Mouse (Mus musculus) ES-Bruce4 (cell line): ENCODE measurements at regions not wholly inside any gene's neighbourhood (a gene's known extent, or its start where the extent isn't known, plus 50 kb on each side); places are given as distances from the start of the nearest gene placed in this dataset.

ENCODE experiments used
- H3K27ac ChIP-seq: 2 replicates; pipeline ENCODE4 v1.5.1; 2012; ENCODE audit warnings: low read length, inconsistent platforms; ENCODE audit not compliant: insufficient read depth
- H3K27me3 ChIP-seq: 2 replicates; pipeline ENCODE4 v1.6.1; 2012; ENCODE audit warnings: mild to moderate bottlenecking, low read length, inconsistent platforms; ENCODE audit not compliant: control insufficient read depth, poor library complexity, insufficient read depth, severe bottlenecking
- H3K36me3 ChIP-seq: 2 replicates; pipeline ENCODE4 v1.6.1; 2012; ENCODE audit warnings: inconsistent platforms, mild to moderate bottlenecking, low read length, moderate library complexity; ENCODE audit not compliant: control insufficient read depth, poor library complexity, insufficient read depth, severe bottlenecking
- H3K4me1 ChIP-seq: one replicate; pipeline ENCODE4 v1.8.1; 2011; ENCODE audit warnings: low read length; ENCODE audit not compliant: control insufficient read depth, insufficient read depth
- H3K4me3 ChIP-seq: 2 replicates; pipeline ENCODE4 v1.5.1; 2011; ENCODE audit warnings: low read depth, mild to moderate bottlenecking, low read length
- H3K9ac ChIP-seq: 2 replicates; pipeline ENCODE4 v1.6.1; 2012; ENCODE audit warnings: low read depth, mild to moderate bottlenecking, inconsistent platforms; ENCODE audit not compliant: poor library complexity, severe bottlenecking
- H3K9me3 ChIP-seq: replicated peaks from 2 replicates; pipeline ENCODE4 v1.6.1; 2012; ENCODE audit warnings: mild to moderate bottlenecking, low read length, inconsistent platforms; ENCODE audit not compliant: control insufficient read depth, poor library complexity, insufficient read depth, severe bottlenecking
- CTCF ChIP-seq: IDR thresholded peaks from one replicate; pipeline ENCODE4 v1.8.1; 2011; ENCODE audit warnings: low read depth, low read length
- EP300 ChIP-seq: IDR thresholded peaks from 2 replicates; pipeline ENCODE4 v1.6.1; 2011; ENCODE audit warnings: low read depth, low read length; ENCODE audit not compliant: insufficient read depth
- POLR2A ChIP-seq: IDR thresholded peaks from one replicate; pipeline ENCODE4 v1.8.1; 2011; ENCODE audit warnings: low read length; ENCODE audit not compliant: insufficient read depth

DNA sequence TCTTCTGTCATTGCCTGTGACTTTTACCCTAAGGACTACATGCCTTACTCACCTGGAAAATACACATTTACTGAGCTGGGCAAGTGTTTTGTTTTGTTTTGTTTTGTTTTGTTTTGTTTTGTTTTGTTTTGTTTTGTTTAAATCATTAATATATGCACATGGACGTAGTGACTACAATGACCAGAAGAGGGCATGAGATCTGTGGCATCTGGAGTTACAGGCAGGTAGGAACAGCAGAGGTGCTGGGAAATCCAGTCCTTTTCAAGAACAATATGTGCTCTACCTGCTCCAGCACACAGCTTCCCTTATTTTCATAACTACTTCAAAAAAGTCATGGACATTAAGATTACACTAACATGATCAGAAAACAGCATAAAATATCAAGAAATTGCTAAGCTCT lies 324.4 kb upstream of the Thbs1 start:
- no peak overlapping the region for H3K27ac ChIP-seq
- H3K4me3 ChIP-seq: no peak overlapping the region
- H3K27me3 ChIP-seq: no peaks in the 10 kb centered on the region

DNA sequence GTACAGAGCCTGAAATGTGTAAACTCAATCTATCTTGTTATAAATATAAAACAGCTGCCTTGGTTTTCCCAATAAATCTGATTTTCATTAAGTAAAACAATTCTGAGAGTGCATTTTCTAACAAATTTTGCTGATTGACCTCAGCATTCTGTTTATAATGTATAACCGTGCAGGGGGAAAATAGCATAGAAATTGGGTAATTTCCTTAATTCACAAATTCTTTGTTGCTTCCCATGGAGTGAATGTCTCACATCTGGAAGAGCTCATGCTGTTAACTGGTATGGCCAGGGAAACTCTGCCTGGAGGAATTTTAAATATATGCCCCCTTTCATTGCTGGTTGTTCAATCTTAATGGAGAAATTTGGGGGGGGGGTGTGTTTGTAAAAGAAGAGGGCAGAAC lies 317.4 kb upstream of the Thbs1 start:
- no peaks in the 10 kb centered on the region for H3K36me3 ChIP-seq
- TF ChIP-seq EP300: no peak
- no peak for TF ChIP-seq CTCF
- no peak for TF ChIP-seq POLR2A
- H3K9ac ChIP-seq: no peak overlapping the region
- H3K4me1 ChIP-seq: no peaks in the 10 kb centered on the region
- H3K4me3 ChIP-seq: no peak overlapping the region
- H3K27me3 ChIP-seq: no peaks in the 10 kb centered on the region
- no peak overlapping the region for H3K27ac ChIP-seq
- H3K9me3 ChIP-seq: no peaks in the 10 kb centered on the region

More for the DNA sequence above, 324.4 kb upstream of the Thbs1 start:
- no peaks in the 10 kb centered on the region for H3K4me1 ChIP-seq
- no peak overlapping the region for H3K9ac ChIP-seq
- TF ChIP-seq EP300 (no peak), CTCF (no peak), POLR2A (no peak)
- no peaks in the 10 kb centered on the region for H3K36me3 ChIP-seq
- H3K9me3 ChIP-seq: no peaks in the 10 kb centered on the region

GRCm38 (mm10) chr2:117801946-117802600 lies 309.6 kb upstream of the Thbs1 start:
- Histone ChIP-seq H3K27ac (no peak overlapping the region), H3K4me3 (no peak overlapping the region), H3K36me3 (no peaks in the 10 kb centered on the region), H3K4me1 (no peaks in the 10 kb centered on the region), H3K9ac (no peak overlapping the region), H3K27me3 (no peaks in the 10 kb centered on the region), H3K9me3 (no peaks in the 10 kb centered on the region)
- TF ChIP-seq POLR2A (no peak), EP300 (no peak), CTCF (no peak)

- H3K36me3 ChIP-seq: no peaks in the 10 kb centered on the region
- H3K27me3 ChIP-seq: no peaks in the 10 kb centered on the region
- no peaks in the 10 kb centered on the region for H3K9me3 ChIP-seq
- TF ChIP-seq EP300 (no peak), CTCF (no peak)
- no peak overlapping the region for H3K9ac ChIP-seq
- H3K27ac ChIP-seq: no peak overlapping the region
- H3K4me3 ChIP-seq: no peak overlapping the region
- H3K4me1 ChIP-seq: no peaks in the 10 kb centered on the region
These were observed 309.0 kb upstream of the Thbs1 start for GRCm38 (mm10) chr2:117802686-117803085.

GRCm38 (mm10) chr2:117804686-117805085 lies 307.0 kb upstream of the Thbs1 start:
- Histone ChIP-seq H3K4me3 (no peak overlapping the region), H3K27ac (no peak overlapping the region), H3K4me1 (no peaks in the 10 kb centered on the region), H3K9ac (no peak overlapping the region), H3K9me3 (no peaks in the 10 kb centered on the region), H3K27me3 (no peaks in the 10 kb centered on the region), H3K36me3 (no peaks in the 10 kb centered on the region)
- TF ChIP-seq CTCF (no peak), EP300 (no peak), POLR2A (no peak)

- Histone ChIP-seq H3K36me3 (no peaks in the 10 kb centered on the region), H3K27me3 (no peaks in the 10 kb centered on the region), H3K4me1 (no peaks in the 10 kb centered on the region), H3K27ac (no peak overlapping the region), H3K9me3 (no peaks in the 10 kb centered on the region), H3K9ac (no peak overlapping the region), H3K4me3 (no peak overlapping the region)
- no peak for TF ChIP-seq EP300
- no peak for TF ChIP-seq CTCF
- TF ChIP-seq POLR2A: no peak
These were observed 304.6 kb upstream of the Thbs1 start for GRCm38 (mm10) chr2:117807121-117807520.
